Mouse (Mus musculus) small intestine, adult 2 months (tissue): ENCODE measurements at regions not wholly inside any gene's neighbourhood (a gene's known extent, or its start where the extent isn't known, plus 50 kb on each side); places are given as distances from the start of the nearest gene placed in this dataset.

ENCODE experiments used
- CTCF ChIP-seq: fragments of 200-500 bp; IDR thresholded peaks from 2 replicates; pipeline ENCODE4 v1.5.1; 2012; ENCODE audit warnings: low read depth, mild to moderate bottlenecking, control low read depth, inconsistent platforms, low read length, moderate library complexity, mixed read lengths; ENCODE audit not compliant: insufficient replicate concordance, insufficient read length; ENCODE audit errors: extremely low read depth
- POLR2A ChIP-seq: fragments of 200-500 bp; IDR thresholded peaks from 2 replicates; pipeline ENCODE4 v1.6.1; 2012; ENCODE audit warnings: low read depth, mild to moderate bottlenecking, control low read depth, inconsistent platforms, low read length, moderate library complexity

- TF ChIP-seq CTCF: no peak
- no peak for TF ChIP-seq POLR2A
Observed at GRCm38 (mm10) chr12:50935516-50935915, 286.6 kb upstream of the Prkd1 start.
